Mouse (Mus musculus): ENCODE results near the gene Olfr67. TPM values are rescaled to one million over a fixed set of nuclear protein-coding genes. Genes with fewer than 3 reads are reported as not detected.

Olfr67 gene
- polyA plus RNA-seq, 1 experiment from 2014 or later = not detected

Other genes with a start within 250 kb of the Olfr67 start
- not detected in 2 replicates for gene Olfr612, start 249.1 kb downstream of the Olfr67 start, polyA plus RNA-seq (2016; fragmentation: Nextera tagmentation; extraction: Ambion mirVana)
- not detected in 2 replicates for gene Olfr613, start 243.7 kb downstream of the Olfr67 start, polyA plus RNA-seq (2016; fragmentation: Nextera tagmentation; extraction: Ambion mirVana)
- not detected in 2 replicates for gene Olfr615, start 235.7 kb downstream of the Olfr67 start, polyA plus RNA-seq (2016; fragmentation: Nextera tagmentation; extraction: Ambion mirVana)
- not detected in 2 replicates for gene Olfr616, start 222.7 kb downstream of the Olfr67 start, polyA plus RNA-seq (2016; fragmentation: Nextera tagmentation; extraction: Ambion mirVana)
- gene Olfr617, start 218.8 kb downstream of the Olfr67 start, polyA plus RNA-seq (2016; fragmentation: Nextera tagmentation; extraction: Ambion mirVana) = not detected in 2 replicates
- not detected in 2 replicates for gene Olfr618, start 201.7 kb downstream of the Olfr67 start, polyA plus RNA-seq (2016; fragmentation: Nextera tagmentation; extraction: Ambion mirVana)
- gene Olfr619, start 191.2 kb downstream of the Olfr67 start, polyA plus RNA-seq (2016; fragmentation: Nextera tagmentation; extraction: Ambion mirVana) = not detected in 2 replicates
- gene Olfr620, start 179.3 kb downstream of the Olfr67 start, polyA plus RNA-seq (2016; fragmentation: Nextera tagmentation; extraction: Ambion mirVana) = not detected in 2 replicates
- not detected in 2 replicates for gene Olfr622, start 149.1 kb downstream of the Olfr67 start, polyA plus RNA-seq (2016; fragmentation: Nextera tagmentation; extraction: Ambion mirVana)
- gene Olfr623, start 128.1 kb downstream of the Olfr67 start, polyA plus RNA-seq (2016; fragmentation: Nextera tagmentation; extraction: Ambion mirVana) = not detected in 2 replicates
- gene Olfr624, start 120.6 kb downstream of the Olfr67 start, polyA plus RNA-seq (2016; fragmentation: Nextera tagmentation; extraction: Ambion mirVana) = 0.02 TPM in 2 replicates
- gene Olfr625-ps1, start 109.1 kb downstream of the Olfr67 start, polyA plus RNA-seq (2016; fragmentation: Nextera tagmentation; extraction: Ambion mirVana) = not detected in 2 replicates
- gene Olfr243, start 77.2 kb downstream of the Olfr67 start, polyA plus RNA-seq (2016; fragmentation: Nextera tagmentation; extraction: Ambion mirVana) = not detected in 2 replicates
- not detected in 2 replicates for gene Olfr628, start 61.4 kb downstream of the Olfr67 start, polyA plus RNA-seq (2016; fragmentation: Nextera tagmentation; extraction: Ambion mirVana)
- gene Olfr629, start 46.9 kb downstream of the Olfr67 start, polyA plus RNA-seq (2016; fragmentation: Nextera tagmentation; extraction: Ambion mirVana) = not detected in 2 replicates
- gene Olfr630, start 34.5 kb downstream of the Olfr67 start, polyA plus RNA-seq (2016; fragmentation: Nextera tagmentation; extraction: Ambion mirVana) = not detected in 2 replicates
- not detected in 2 replicates for gene Olfr69, start 20.2 kb downstream of the Olfr67 start, polyA plus RNA-seq (2016; fragmentation: Nextera tagmentation; extraction: Ambion mirVana)
- gene Olfr68, start 12.1 kb downstream of the Olfr67 start, polyA plus RNA-seq (2016; fragmentation: Nextera tagmentation; extraction: Ambion mirVana) = not detected in 2 replicates
- gene Hbb-bt, start 22.2 kb upstream of the Olfr67 start, polyA plus RNA-seq (2016; fragmentation: Nextera tagmentation; extraction: Ambion mirVana) = 191 and 345 TPM in 2 replicates
- gene Hbb-bs, start 36.3 kb upstream of the Olfr67 start, polyA plus RNA-seq (2016; fragmentation: Nextera tagmentation; extraction: Ambion mirVana) = 74.3 and 117 TPM in 2 replicates
- 0.23 TPM in 1 of 2 replicates, not detected in the other for gene Hbb-bh2, start 48.7 kb upstream of the Olfr67 start, polyA plus RNA-seq (2016; fragmentation: Nextera tagmentation; extraction: Ambion mirVana)
- gene Hbb-bh1, start 51.3 kb upstream of the Olfr67 start, polyA plus RNA-seq (2016; fragmentation: Nextera tagmentation; extraction: Ambion mirVana) = 3,029 and 4,275 TPM in 2 replicates
- 7,838 and 8,555 TPM in 2 replicates for gene Hbb-y, start 61.4 kb upstream of the Olfr67 start, polyA plus RNA-seq (2016; fragmentation: Nextera tagmentation; extraction: Ambion mirVana)
- not detected in 2 replicates for gene Olfr66, start 94.4 kb upstream of the Olfr67 start, polyA plus RNA-seq (2016; fragmentation: Nextera tagmentation; extraction: Ambion mirVana)
- gene Olfr64, start 102.7 kb upstream of the Olfr67 start, polyA plus RNA-seq (2016; fragmentation: Nextera tagmentation; extraction: Ambion mirVana) = not detected in 2 replicates
- not detected in 2 replicates for gene Olfr65, start 111.7 kb upstream of the Olfr67 start, polyA plus RNA-seq (2016; fragmentation: Nextera tagmentation; extraction: Ambion mirVana)
- not detected in 2 replicates for gene Olfr631, start 137.0 kb upstream of the Olfr67 start, polyA plus RNA-seq (2016; fragmentation: Nextera tagmentation; extraction: Ambion mirVana)
- not detected in 2 replicates for gene Olfr632, start 142.5 kb upstream of the Olfr67 start, polyA plus RNA-seq (2016; fragmentation: Nextera tagmentation; extraction: Ambion mirVana)
- not detected in 2 replicates for gene Olfr633, start 152.6 kb upstream of the Olfr67 start, polyA plus RNA-seq (2016; fragmentation: Nextera tagmentation; extraction: Ambion mirVana)
- 0.01 and 0.04 TPM in 2 replicates for gene Olfr635, start 179.3 kb upstream of the Olfr67 start, polyA plus RNA-seq (2016; fragmentation: Nextera tagmentation; extraction: Ambion mirVana)
- not detected in 2 replicates for gene Olfr638, start 206.9 kb upstream of the Olfr67 start, polyA plus RNA-seq (2016; fragmentation: Nextera tagmentation; extraction: Ambion mirVana)
- not detected in 2 replicates for gene Olfr639, start 225.5 kb upstream of the Olfr67 start, polyA plus RNA-seq (2016; fragmentation: Nextera tagmentation; extraction: Ambion mirVana)
- gene Olfr640, start 233.8 kb upstream of the Olfr67 start, polyA plus RNA-seq (2016; fragmentation: Nextera tagmentation; extraction: Ambion mirVana) = not detected in 2 replicates
- gene Olfr641, start 243.6 kb upstream of the Olfr67 start, polyA plus RNA-seq (2016; fragmentation: Nextera tagmentation; extraction: Ambion mirVana) = not detected in 2 replicates